Mouse (Mus musculus) forebrain, embryonic 10.5 days (tissue): ENCODE results near the gene Fbxw15. TPM values are rescaled to one million over a fixed set of nuclear protein-coding genes. Genes with fewer than 3 reads are reported as not detected.
"Not testable (repeated sequence)": the region's sequence is repeated elsewhere in the genome, so short reads cannot be mapped to it uniquely, and the experiment has no call there.

Experiments used
- DNase-seq: peaks from one replicate; pipeline ENCODE4 v3.0.0-alpha.2; 2017; ENCODE audit warnings: low spot score; ENCODE audit errors: extremely low spot score
- H3K27ac ChIP-seq: fragments of 300-500 bp; sonication (generic); 2 replicates; pipeline ENCODE4 v1.5.1; 2016; ENCODE audit warnings: mild to moderate bottlenecking
- H3K27me3 ChIP-seq: fragments of 300-500 bp; sonication (generic); 2 replicates; pipeline ENCODE4 v1.6.1; 2016; ENCODE audit warnings: mild to moderate bottlenecking; ENCODE audit not compliant: poor library complexity, severe bottlenecking
- H3K36me3 ChIP-seq: fragments of 300-500 bp; sonication (generic); replicated peaks from 2 replicates; pipeline ENCODE4 v1.6.1; 2016; ENCODE audit warnings: mild to moderate bottlenecking, moderate library complexity
- H3K4me1 ChIP-seq: fragments of 300-500 bp; sonication (generic); 2 replicates; pipeline ENCODE4 v1.6.1; 2016
- H3K4me3 ChIP-seq: fragments of 300-500 bp; sonication (generic); 2 replicates; pipeline ENCODE4 v1.5.1; 2016; ENCODE audit warnings: mild to moderate bottlenecking, moderate library complexity
- H3K9me3 ChIP-seq: fragments of 300-500 bp; sonication (generic); 2 replicates; pipeline ENCODE4 v1.6.1; 2016; ENCODE audit warnings: mild to moderate bottlenecking, moderate library complexity
- WGBS: fragments of 180-500 bp; shearing (Covaris S2); methylation state at CpG from one replicate; pipeline ENCODE4 v1.1.7; 2016; 5-methylcytosine and 5-hydroxymethylcytosine counted together
- polyA plus RNA-seq: library from polyadenylated mRNA; unstranded; fragments of >200 nt; fragmentation: Nextera tagmentation; extraction: Ambion mirVana; gene quantifications from 2 replicates; pipeline ENCODE4 v1.2.1, GENCODE M21; 2016

Gene Fbxw15
- polyA plus RNA-seq, result not detected in 2 replicates

- H3K4me1 ChIP-seq, H3K9me3 ChIP-seq, H3K4me3 ChIP-seq, DNase-seq, H3K27me3 ChIP-seq, H3K27ac ChIP-seq, H3K36me3 ChIP-seq: not testable (repeated sequence)
- WGBS, result 90% methylated on average over 4 of the region's 4 CpGs
Observed at GRCm38 (mm10) chr9:109568162-109568561, at the start of gene Fbxw15. TSS of gene Fbxw15 (minus strand) at chr9:109568262.

GRCm38 (mm10) chr9:109606837-109607236 is 38.8 kb upstream of the Fbxw15 start:
- not testable (repeated sequence) for H3K27me3 ChIP-seq, H3K4me1 ChIP-seq, H3K36me3 ChIP-seq, H3K27ac ChIP-seq, DNase-seq, H3K9me3 ChIP-seq, H3K4me3 ChIP-seq
- 46% methylated on average over 5 of the region's 5 CpGs for WGBS

DNA sequence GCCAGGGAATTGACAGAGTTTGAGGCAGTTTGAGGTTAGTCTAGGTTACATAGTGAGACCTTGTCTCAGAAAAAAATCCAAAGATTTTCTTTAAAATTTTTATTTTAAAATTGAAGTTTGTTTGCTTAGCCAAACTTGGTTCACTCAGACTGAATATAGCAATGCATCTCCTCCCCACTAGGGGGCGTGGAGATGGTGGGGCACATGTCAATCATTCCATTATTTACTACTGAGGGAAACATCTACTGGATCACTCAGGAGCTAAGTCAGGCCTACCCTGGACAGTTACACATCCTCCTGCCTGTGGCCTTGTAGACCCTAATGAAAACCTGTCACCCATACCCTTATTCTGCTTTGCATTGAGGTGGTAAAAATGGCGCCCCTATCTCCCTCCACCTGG is 34.1 kb upstream of the Fbxw15 start:
- not testable (repeated sequence) for H3K27me3 ChIP-seq, H3K27ac ChIP-seq, H3K9me3 ChIP-seq, H3K4me3 ChIP-seq, H3K36me3 ChIP-seq, H3K4me1 ChIP-seq, DNase-seq
- WGBS, result 68% methylated on average over 2 of the region's 2 CpGs

- DNase-seq, result no peak
- Histone ChIP-seq H3K27ac (no peak overlapping the region), H3K4me3 (no peak overlapping the region), H3K27me3 (no peaks in the 10 kb centered on the region), H3K9me3 (no peaks in the 10 kb centered on the region; the same call in 1 of the 2 replicates), H3K36me3 (no peaks in the 10 kb centered on the region), H3K4me1 (no peaks in the 10 kb centered on the region)
Observed at GRCm38 (mm10) chr9:109597226-109597625, 29.2 kb upstream of the Fbxw15 start.

- no peak overlapping the region for H3K4me3 ChIP-seq
- H3K9me3 ChIP-seq, result no peaks in the 10 kb centered on the region; the same call in 1 of the 2 replicates
- H3K27ac ChIP-seq, result no peak overlapping the region
- H3K27me3 ChIP-seq, result no peaks in the 10 kb centered on the region
- DNase-seq, result no peak
- no peaks in the 10 kb centered on the region for H3K36me3 ChIP-seq
- WGBS, result 84% methylated on average over 2 of the region's 2 CpGs
- no peaks in the 10 kb centered on the region for H3K4me1 ChIP-seq
Observed at GRCm38 (mm10) chr9:109594866-109595265, 26.8 kb upstream of the Fbxw15 start.

DNA sequence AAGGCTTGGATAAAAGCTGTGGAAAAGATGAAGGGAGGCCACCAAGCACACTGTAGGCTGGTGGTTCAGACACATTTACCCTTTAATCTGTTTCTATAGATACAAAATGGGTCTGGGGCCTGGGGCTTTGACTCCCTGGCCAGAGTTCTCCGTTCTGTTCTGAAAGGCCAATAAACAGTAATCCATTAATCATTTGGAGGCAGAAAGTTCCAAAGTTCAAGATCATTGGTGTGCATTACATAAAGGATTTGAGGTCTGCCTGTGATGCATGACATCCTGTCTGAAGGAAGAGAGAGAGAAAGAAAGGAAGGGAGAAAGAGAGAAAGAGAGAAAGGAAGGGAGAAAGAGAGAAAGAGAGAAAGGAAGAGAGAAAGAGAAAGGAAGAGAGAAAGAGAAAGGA is 2.5 kb downstream of the Fbxw15 start:
- H3K9me3 ChIP-seq, result no peaks in the 10 kb centered on the region
- no peak for DNase-seq
- H3K27ac ChIP-seq, result no peak overlapping the region
- H3K27me3 ChIP-seq, result no peaks in the 10 kb centered on the region
- no peaks in the 10 kb centered on the region for H3K36me3 ChIP-seq
- H3K4me1 ChIP-seq, result no peaks in the 10 kb centered on the region
- 80% methylated on average over 1 of the region's 1 CpGs for WGBS
- H3K4me3 ChIP-seq, result no peak overlapping the region

- not testable (repeated sequence) for H3K27me3 ChIP-seq, H3K9me3 ChIP-seq, H3K36me3 ChIP-seq, DNase-seq, H3K4me3 ChIP-seq, H3K27ac ChIP-seq, H3K4me1 ChIP-seq
Observed at GRCm38 (mm10) chr9:109562106-109562505, 6.0 kb downstream of the Fbxw15 start.

- no peaks in the 10 kb centered on the region for H3K27me3 ChIP-seq
- H3K36me3 ChIP-seq, result no peaks in the 10 kb centered on the region
- no peak for DNase-seq
- 79% methylated on average over 3 of the region's 3 CpGs for WGBS
- no peak overlapping the region for H3K27ac ChIP-seq
- no peak overlapping the region for H3K4me3 ChIP-seq
- H3K9me3 ChIP-seq, result peaks cover 5% of the 10 kb centered on the region; the same call in 1 of the 2 replicates
- 0 out of 2 replicates have a peak, but pooled peaks cover 2% of the 10 kb centered on the region for H3K4me1 ChIP-seq
Observed at GRCm38 (mm10) chr9:109552483-109552882, 15.6 kb downstream of the Fbxw15 start.

DNA sequence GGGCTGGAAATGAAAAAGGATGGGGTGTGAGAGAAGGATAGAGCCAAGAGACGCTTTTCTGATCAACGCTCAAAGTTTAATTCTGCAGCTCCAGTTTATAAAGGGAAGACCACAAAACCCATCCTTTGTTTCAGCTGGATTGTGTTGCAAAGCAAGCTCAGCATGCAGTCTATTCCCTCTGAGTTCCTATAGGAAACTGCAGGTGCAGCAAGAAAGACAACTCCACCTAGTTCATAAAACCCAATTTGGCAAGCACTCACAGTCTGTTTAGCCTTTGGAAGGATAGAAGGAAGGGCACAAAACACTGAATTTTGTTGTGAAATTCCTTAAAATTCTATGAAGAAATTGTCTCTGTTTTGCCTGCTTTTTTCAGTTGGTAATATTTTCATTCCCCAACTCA is 18.4 kb downstream of the Fbxw15 start:
- not testable (repeated sequence) for H3K4me3 ChIP-seq, DNase-seq, H3K27ac ChIP-seq, H3K4me1 ChIP-seq, H3K27me3 ChIP-seq, H3K9me3 ChIP-seq, H3K36me3 ChIP-seq
- 13% methylated on average over 2 of the region's 2 CpGs for WGBS

- Histone ChIP-seq H3K4me3 (no peak overlapping the region), H3K4me1 (no peaks in the 10 kb centered on the region), H3K27ac (no peak overlapping the region), H3K27me3 (no peaks in the 10 kb centered on the region), H3K36me3 (no peaks in the 10 kb centered on the region), H3K9me3 (no peaks in the 10 kb centered on the region)
- no peak for DNase-seq
- WGBS, result 85% methylated on average over 5 of the region's 5 CpGs
Observed at GRCm38 (mm10) chr9:109523385-109524064, 44.5 kb downstream of the Fbxw15 start.

Other genes with a start within 250 kb of the Fbxw15 start
- gene Fbxw28, start 228.6 kb downstream of the Fbxw15 start, polyA plus RNA-seq, result not detected in 2 replicates
- gene Fbxw22, start 164.0 kb downstream of the Fbxw15 start, polyA plus RNA-seq, result not detected in 2 replicates
- not detected in 2 replicates for gene Fbxw16, start 119.1 kb downstream of the Fbxw15 start, polyA plus RNA-seq
- gene Fbxw19, start 72.4 kb downstream of the Fbxw15 start, polyA plus RNA-seq, result not detected in 2 replicates
- gene Fbxw24, start 57.8 kb upstream of the Fbxw15 start, polyA plus RNA-seq, result not detected in 2 replicates
- not detected in 2 replicates for gene Fbxw25, start 96.4 kb upstream of the Fbxw15 start, polyA plus RNA-seq
- not detected in 2 replicates for gene Fbxw18, start 134.4 kb upstream of the Fbxw15 start, polyA plus RNA-seq
- not detected in 2 replicates for gene Fbxw26, start 177.8 kb upstream of the Fbxw15 start, polyA plus RNA-seq
- gene Fbxw27, start 222.4 kb upstream of the Fbxw15 start, polyA plus RNA-seq, result not detected in 2 replicates
- not detected in 2 replicates for gene Spink8, start 244.0 kb upstream of the Fbxw15 start, polyA plus RNA-seq